Mouse (Mus musculus) liver, embryonic 16.5 days (tissue): ENCODE results near the gene Rtkn. TPM values are rescaled to one million over a fixed set of nuclear protein-coding genes. Genes with fewer than 3 reads are reported as not detected.

Experiments
- ATAC-seq: fragments of 200-750 bp; cut with Nextera tagmentation; 2 replicates; pipeline ENCODE4 v1.8.0; 2017; ENCODE audit warnings: low read depth, mild to moderate bottlenecking, moderate number of reproducible peaks, moderate library complexity
- H3K27ac ChIP-seq: fragments of 300-500 bp; sonication (generic); 2 replicates; pipeline ENCODE4 v1.5.1; 2014; ENCODE audit warnings: mild to moderate bottlenecking, low read length
- H3K27me3 ChIP-seq: fragments of 300-500 bp; sonication (generic); 2 replicates; pipeline ENCODE4 v1.6.1; 2014; ENCODE audit warnings: low read depth, low read length, mixed read lengths; ENCODE audit not compliant: control insufficient read depth, insufficient read depth
- H3K36me3 ChIP-seq: fragments of 300-500 bp; sonication (generic); 2 replicates; pipeline ENCODE4 v1.6.1; 2014; ENCODE audit warnings: mild to moderate bottlenecking; ENCODE audit not compliant: control insufficient read depth, insufficient read depth
- H3K4me1 ChIP-seq: fragments of 300-500 bp; sonication (generic); 2 replicates; pipeline ENCODE4 v1.6.1; 2014; ENCODE audit warnings: low read depth, low read length, mixed read lengths; ENCODE audit not compliant: control insufficient read depth
- H3K4me2 ChIP-seq: fragments of 300-500 bp; sonication (generic); 2 replicates; pipeline ENCODE4 v1.6.1; 2014; ENCODE audit warnings: low read depth, low read length, mixed read lengths
- H3K4me3 ChIP-seq: fragments of 300-500 bp; sonication (generic); 2 replicates; pipeline ENCODE4 v1.5.1; 2014; ENCODE audit warnings: low read depth, mild to moderate bottlenecking, low read length
- H3K9ac ChIP-seq: fragments of 300-500 bp; sonication (generic); 2 replicates; pipeline ENCODE4 v1.6.1; 2014; ENCODE audit warnings: low read depth, low read length
- H3K9me3 ChIP-seq: fragments of 300-500 bp; sonication (generic); replicated peaks from 2 replicates; pipeline ENCODE4 v1.6.1; 2016; ENCODE audit warnings: low read length; ENCODE audit not compliant: control insufficient read depth
- WGBS: fragments of 180-500 bp; shearing (Covaris S2); extraction: QIAGEN DNeasy Blood & Tissue Kit; methylation state at CpG from one replicate; pipeline ENCODE4 v1.1.7; 2014; ENCODE audit not compliant: insufficient replicate concordance; 5-methylcytosine and 5-hydroxymethylcytosine counted together
- polyA plus RNA-seq: library from polyadenylated mRNA; unstranded; fragments of >200 nt; fragmentation: Nextera tagmentation; extraction: Ambion mirVana; gene quantifications from 2 replicates; pipeline ENCODE4 v1.2.1, GENCODE M21; 2015

The Rtkn gene
- polyA plus RNA-seq, 1 experiment from 2014 or later: 16.4 TPM

- Histone ChIP-seq H3K4me3 (peak overlapping the region; percentile 82), H3K27me3 (no peaks in the 10 kb centered on the region), H3K4me1 (peaks cover 46% of the 10 kb centered on the region), H3K36me3 (peaks cover 8% of the 10 kb centered on the region; the same call in 1 of the 2 replicates), H3K9ac (peak overlapping the region; percentile 86), H3K9me3 (no peaks in the 10 kb centered on the region), H3K27ac (peak overlapping the region; percentile 93), H3K4me2 (peak overlapping the region; percentile 99)
- WGBS: under 1% methylated on average over 48 of the region's 48 CpGs
- ATAC-seq: no peak; the same call in 1 of the 2 replicates
Observed at GRCm38 (mm10) chr6:83115682-83116372, 19.4 kb upstream of the Rtkn start.

DNA sequence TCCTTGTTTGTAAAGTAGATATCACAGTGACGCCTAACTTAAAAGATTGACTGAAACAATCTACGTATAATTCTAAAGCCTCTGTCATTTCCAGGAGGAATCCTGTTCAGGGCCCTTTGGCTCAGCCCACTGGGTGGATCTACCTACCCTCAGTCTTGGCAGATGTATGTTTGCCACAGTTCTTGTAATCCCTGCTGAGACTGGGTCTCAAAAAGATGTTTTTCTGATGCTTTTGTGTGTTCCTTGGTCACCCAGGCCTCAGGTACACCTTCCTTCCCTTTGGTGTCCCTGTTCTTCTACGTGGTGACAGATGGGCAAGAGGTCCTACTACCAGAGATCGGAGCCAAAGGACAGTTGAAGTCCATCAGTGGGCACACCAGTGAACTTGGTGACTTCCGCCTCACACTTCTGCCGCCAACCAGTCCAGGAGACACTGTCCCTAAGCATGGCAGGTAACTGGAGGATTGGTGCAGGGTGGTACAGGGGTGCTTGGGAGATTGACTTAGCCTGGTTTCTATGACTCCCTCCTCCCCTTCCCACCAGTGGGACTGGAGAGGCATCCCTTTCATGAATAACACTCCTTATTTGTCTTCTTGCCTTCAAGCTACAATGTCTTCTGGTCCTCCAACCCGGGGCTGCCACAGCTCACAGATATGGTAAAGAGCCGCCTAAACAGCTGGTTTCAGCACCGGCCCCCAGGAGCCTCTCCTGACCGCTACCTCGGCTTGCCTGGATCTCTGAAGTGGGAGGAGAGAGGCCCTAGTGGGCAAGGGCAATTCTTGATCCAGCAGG lies 18.7 kb upstream of the Rtkn start:
- 66% methylated on average over 11 of the region's 11 CpGs for WGBS
- H3K9me3 ChIP-seq: no peaks in the 10 kb centered on the region
- H3K36me3 ChIP-seq: peaks cover 8% of the 10 kb centered on the region; the same call in 1 of the 2 replicates
- H3K27me3 ChIP-seq: no peaks in the 10 kb centered on the region
- peaks cover 41% of the 10 kb centered on the region for H3K4me1 ChIP-seq
- ATAC-seq: no peak
- peak overlapping the region; percentile 86 for H3K9ac ChIP-seq
- H3K4me3 ChIP-seq: peak overlapping the region; percentile 82
- H3K27ac ChIP-seq: peak overlapping the region; percentile 93; the same call in 1 of the 2 replicates
- peak overlapping the region; percentile 99 for H3K4me2 ChIP-seq

GRCm38 (mm10) chr6:83117165-83117438 lies 18.2 kb upstream of the Rtkn start:
- Histone ChIP-seq H3K36me3 (peaks cover 8% of the 10 kb centered on the region; the same call in 1 of the 2 replicates), H3K4me3 (no peak overlapping the region), H3K9ac (no peak overlapping the region), H3K9me3 (no peaks in the 10 kb centered on the region), H3K27me3 (no peaks in the 10 kb centered on the region), H3K4me1 (peaks cover 40% of the 10 kb centered on the region), H3K27ac (no peak overlapping the region), H3K4me2 (no peak overlapping the region)
- ATAC-seq: no peak
- WGBS: 75% methylated on average over 4 of the region's 4 CpGs

DNA sequence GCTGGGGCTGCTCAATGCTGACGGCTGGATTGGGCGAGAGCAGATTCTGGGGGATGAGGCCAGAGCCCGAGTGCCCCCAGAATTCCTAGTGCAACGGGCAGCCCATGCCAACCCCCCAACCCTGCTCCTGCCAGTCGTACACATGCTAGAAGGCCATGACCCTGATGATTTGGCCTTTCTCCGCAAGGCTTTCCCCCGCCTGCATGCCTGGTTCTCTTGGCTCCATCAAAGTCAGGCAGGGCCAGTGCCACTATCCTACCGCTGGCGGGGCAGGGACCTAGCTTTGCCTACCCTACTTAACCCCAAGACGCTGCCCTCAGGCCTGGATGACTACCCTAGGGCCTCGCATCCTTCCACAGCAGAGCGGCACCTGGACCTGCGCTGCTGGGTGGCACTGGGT lies 17.6 kb upstream of the Rtkn start:
- H3K4me1 ChIP-seq: peaks cover 46% of the 10 kb centered on the region

GRCm38 (mm10) chr6:83118369-83118768 lies 16.9 kb upstream of the Rtkn start:
- no peak for ATAC-seq
- WGBS: 82% methylated on average over 11 of the region's 11 CpGs
- H3K4me1 ChIP-seq: peaks cover 49% of the 10 kb centered on the region
- no peak overlapping the region for H3K9ac ChIP-seq
- H3K36me3 ChIP-seq: peaks cover 8% of the 10 kb centered on the region; the same call in 1 of the 2 replicates
- no peak overlapping the region for H3K4me3 ChIP-seq
- no peak overlapping the region for H3K4me2 ChIP-seq
- H3K27ac ChIP-seq: no peak overlapping the region
- no peaks in the 10 kb centered on the region for H3K9me3 ChIP-seq
- no peaks in the 10 kb centered on the region for H3K27me3 ChIP-seq

More for the DNA sequence above, 17.6 kb upstream of the Rtkn start:
- no peak overlapping the region for H3K9ac ChIP-seq
- H3K36me3 ChIP-seq: peaks cover 8% of the 10 kb centered on the region; the same call in 1 of the 2 replicates
- WGBS: 84% methylated on average over 13 of the region's 13 CpGs
- ATAC-seq: no peak
- H3K27me3 ChIP-seq: no peaks in the 10 kb centered on the region
- no peak overlapping the region for H3K27ac ChIP-seq
- no peak overlapping the region for H3K4me3 ChIP-seq
- no peak overlapping the region for H3K4me2 ChIP-seq
- no peaks in the 10 kb centered on the region for H3K9me3 ChIP-seq

- Histone ChIP-seq H3K27me3 (no peaks in the 10 kb centered on the region), H3K9ac (no peak overlapping the region), H3K36me3 (peaks cover 8% of the 10 kb centered on the region; the same call in 1 of the 2 replicates), H3K4me2 (no peak overlapping the region), H3K27ac (no peak overlapping the region), H3K4me3 (no peak overlapping the region), H3K9me3 (no peaks in the 10 kb centered on the region), H3K4me1 (peaks cover 51% of the 10 kb centered on the region)
- no peak for ATAC-seq
- 63% methylated on average over 14 of the region's 14 CpGs for WGBS
Observed at GRCm38 (mm10) chr6:83118825-83119733, 16.2 kb upstream of the Rtkn start.

DNA sequence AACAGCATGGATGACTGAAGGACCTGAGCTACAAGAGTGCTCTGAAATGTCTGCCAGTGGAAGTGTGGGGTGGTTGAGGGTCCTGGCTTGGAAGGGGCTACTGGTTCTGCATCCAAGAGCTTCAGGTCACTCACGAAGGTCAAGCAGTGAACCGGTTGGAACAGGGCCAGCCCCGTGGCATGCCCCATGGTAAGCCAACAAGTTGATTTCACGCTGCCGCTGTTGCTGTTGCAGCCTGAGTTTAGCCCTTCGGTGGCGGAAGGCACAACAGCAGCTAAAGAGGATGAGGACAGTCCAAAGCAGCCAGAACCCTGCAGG lies 15.6 kb upstream of the Rtkn start:
- Histone ChIP-seq H3K36me3 (peaks cover 8% of the 10 kb centered on the region; the same call in 1 of the 2 replicates), H3K4me2 (no peak overlapping the region), H3K27me3 (no peaks in the 10 kb centered on the region), H3K4me3 (no peak overlapping the region), H3K9ac (no peak overlapping the region), H3K27ac (no peak overlapping the region), H3K4me1 (peaks cover 49% of the 10 kb centered on the region), H3K9me3 (no peaks in the 10 kb centered on the region)
- 84% methylated on average over 7 of the region's 7 CpGs for WGBS
- ATAC-seq: no peak

DNA sequence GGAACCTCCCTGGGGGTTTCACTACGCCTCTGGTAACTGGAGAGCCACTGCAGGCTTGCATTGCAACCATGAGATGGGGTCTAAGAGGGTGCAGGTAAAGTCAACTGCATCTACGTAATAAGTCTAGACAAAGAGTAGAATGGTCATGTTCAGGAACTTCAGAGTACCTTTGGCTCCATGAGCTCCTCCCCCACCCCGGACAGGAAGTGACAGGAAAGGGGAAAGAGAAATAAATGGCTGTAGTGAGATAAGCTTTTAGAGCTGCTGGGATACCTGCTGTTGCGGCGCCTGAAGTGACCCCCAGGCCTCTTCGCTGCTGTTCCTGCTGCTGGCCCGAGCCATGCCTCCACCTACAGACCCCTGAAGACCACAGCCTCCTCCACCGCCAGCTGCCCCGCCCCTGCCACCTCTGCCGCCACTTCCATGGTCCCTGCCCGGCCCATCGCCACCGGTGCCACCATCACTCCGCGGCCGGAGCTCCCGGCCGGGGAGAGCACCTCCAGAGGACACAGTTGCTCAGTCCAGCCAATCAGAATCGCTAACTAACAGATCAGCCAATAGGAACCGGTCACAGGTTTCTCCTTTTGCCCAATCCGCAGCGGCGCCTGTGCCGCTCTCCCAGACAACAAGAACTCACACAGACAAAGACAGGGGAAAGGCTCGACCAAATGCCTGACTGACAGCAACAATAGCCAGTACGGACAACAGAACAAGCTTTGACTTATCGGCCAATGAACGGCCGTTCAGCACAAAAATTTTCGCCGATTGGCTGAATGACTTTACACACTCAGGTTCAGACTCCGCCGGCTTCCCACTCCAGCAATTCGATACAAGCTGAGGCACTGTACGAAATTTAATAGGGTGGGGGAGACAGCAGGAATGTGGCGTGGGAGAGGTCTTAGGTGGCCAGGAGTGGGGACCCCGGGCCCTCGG lies 14.1 kb upstream of the Rtkn start, which contains the start of gene Wbp1:
Gene Wbp1, minus strand, starts transcription at position 630 of the 933 bp plus-strand sequence.
- Histone ChIP-seq H3K36me3 (peaks cover 8% of the 10 kb centered on the region; the same call in 1 of the 2 replicates), H3K27ac (peak within 1 kb of the TSS; percentile 96), H3K9ac (peak within 1 kb of the TSS; percentile 91), H3K9me3 (no peaks in the 10 kb centered on the region), H3K4me3 (peak within 1 kb of the TSS; percentile 77), H3K4me1 (peaks cover 45% of the 10 kb centered on the region), H3K4me2 (peak within 1 kb of the TSS; percentile 99), H3K27me3 (no peaks in the 10 kb centered on the region)
- WGBS: under 1% methylated on average over 38 of the region's 38 CpGs
- peak; percentile 93 for ATAC-seq
